Mouse (Mus musculus): ENCODE measurements around the gene Msrb1.
A peak's percentile ranks its signal among the peaks of the same experiment; 100 is the strongest.

Msrb1 gene

GRCm38 (mm10) chr17:24745526-24746497 lies 9.4 kb downstream of the Msrb1 start:
- DNase-seq: peak; percentile 89

- DNase-seq: no peak
Observed at GRCm38 (mm10) chr17:24746986-24747385, 10.5 kb downstream of the Msrb1 start.

GRCm38 (mm10) chr17:24751528-24751927 lies 15.1 kb downstream of the Msrb1 start:
- DNase-seq: no peak

- peak; percentile 46 for DNase-seq
Observed at GRCm38 (mm10) chr17:24752415-24753394, 16.3 kb downstream of the Msrb1 start, which contains the start of gene Hs3st6. Gene Hs3st6, plus strand, starts transcription at chr17:24752988.

GRCm38 (mm10) chr17:24757394-24757793 lies 21.0 kb downstream of the Msrb1 start:
- DNase-seq: no peak

GRCm38 (mm10) chr17:24761121-24761520 lies 24.7 kb downstream of the Msrb1 start:
- DNase-seq: no peak

GRCm38 (mm10) chr17:24765016-24765905 lies 28.8 kb downstream of the Msrb1 start:
- no peak for DNase-seq

GRCm38 (mm10) chr17:24766266-24766875 lies 29.9 kb downstream of the Msrb1 start:
- DNase-seq: no peak

GRCm38 (mm10) chr17:24769146-24769545 lies 32.7 kb downstream of the Msrb1 start:
- DNase-seq: no peak

- DNase-seq: no peak
Observed at GRCm38 (mm10) chr17:24773241-24773640, 36.8 kb downstream of the Msrb1 start.

GRCm38 (mm10) chr17:24775173-24775572 lies 38.7 kb downstream of the Msrb1 start:
- DNase-seq: no peak

GRCm38 (mm10) chr17:24777073-24777472 lies 40.6 kb downstream of the Msrb1 start:
- no peak for DNase-seq

GRCm38 (mm10) chr17:24780821-24781220 lies 44.4 kb downstream of the Msrb1 start:
- DNase-seq: no peak

- no peak for DNase-seq
Observed at GRCm38 (mm10) chr17:24792190-24792589, 55.7 kb downstream of the Msrb1 start.
